Mouse (Mus musculus) small intestine, adult 2 months (tissue): Measurements from ENCODE around the gene Dimt1. TPM values are rescaled to one million over a fixed set of nuclear protein-coding genes. Genes with fewer than 3 reads are reported as not detected.
"Not testable (repeated sequence)": the region's sequence is repeated elsewhere in the genome, so short reads cannot be mapped to it uniquely, and the experiment has no call there.

Experiments used
- H3K27ac ChIP-seq: fragments of 200-500 bp; 2 replicates; pipeline ENCODE4 v1.5.1; 2012; ENCODE audit warnings: low read depth, low read length, control low read depth, inconsistent platforms; ENCODE audit not compliant: insufficient read depth
- H3K27me3 ChIP-seq: fragments of 200-500 bp; 2 replicates; pipeline ENCODE4 v1.6.1; 2012; ENCODE audit warnings: mild to moderate bottlenecking, moderate library complexity, low read length, inconsistent platforms; ENCODE audit not compliant: control insufficient read depth, insufficient read depth
- H3K36me3 ChIP-seq: fragments of 200-500 bp; 2 replicates; pipeline ENCODE4 v1.6.1; 2012; ENCODE audit warnings: mild to moderate bottlenecking, low read length, control low read depth, inconsistent platforms; ENCODE audit not compliant: control insufficient read depth, insufficient read depth
- H3K4me1 ChIP-seq: fragments of 200-500 bp; 2 replicates; pipeline ENCODE4 v1.6.1; 2012; ENCODE audit warnings: low read length, inconsistent platforms, mixed read lengths; ENCODE audit not compliant: control insufficient read depth, insufficient read depth, insufficient read length
- H3K4me3 ChIP-seq: fragments of 200-500 bp; 2 replicates; pipeline ENCODE4 v1.5.1; 2012; ENCODE audit warnings: low read depth, mild to moderate bottlenecking, control low read depth, inconsistent platforms, low read length, moderate library complexity
- CTCF ChIP-seq: fragments of 200-500 bp; IDR thresholded peaks from 2 replicates; pipeline ENCODE4 v1.5.1; 2012; ENCODE audit warnings: low read depth, mild to moderate bottlenecking, control low read depth, inconsistent platforms, low read length, moderate library complexity, mixed read lengths; ENCODE audit not compliant: insufficient replicate concordance, insufficient read length; ENCODE audit errors: extremely low read depth
- POLR2A ChIP-seq: fragments of 200-500 bp; IDR thresholded peaks from 2 replicates; pipeline ENCODE4 v1.6.1; 2012; ENCODE audit warnings: low read depth, mild to moderate bottlenecking, control low read depth, inconsistent platforms, low read length, moderate library complexity
- WGBS: fragments of 180-500 bp; shearing (Covaris S2); methylation state at CpG from one replicate; pipeline ENCODE4 v1.1.7; 2018; 5-methylcytosine and 5-hydroxymethylcytosine counted together
- polyA plus RNA-seq: library from polyadenylated mRNA; depleted of rRNA; stranded (reverse); fragments of >200 nt; gene quantifications from 2 replicates; pipeline ENCODE4 v1.2.3, GENCODE M21; 2012; rRNA removed

Dimt1 gene
- polyA plus RNA-seq, result 0.46 and 0.60 TPM in 2 replicates

GRCm38 (mm10) chr13:106946594-106947540 lies at the start of gene Dimt1:
Dimt1 (plus strand) TSS chr13:106947127.
- under 1% methylated on average over 68 of the region's 68 CpGs for WGBS
- TF ChIP-seq POLR2A, result no peak
- no peak; the same call in 1 of the 2 replicates for TF ChIP-seq CTCF

GRCm38 (mm10) chr13:106904637-106905036 lies 42.3 kb upstream of the Dimt1 start:
- Histone ChIP-seq H3K4me1 (peaks cover 11% of the 10 kb centered on the region), H3K27me3 (no peaks in the 10 kb centered on the region), H3K27ac (no peak overlapping the region), H3K36me3 (peaks cover 14% of the 10 kb centered on the region), H3K4me3 (no peak overlapping the region)
- WGBS, result 29% methylated on average over 3 of the region's 3 CpGs
- TF ChIP-seq POLR2A (no peak), CTCF (no peak)

More at GRCm38 (mm10) chr13:106946594-106947540, at the start of gene Dimt1:
- H3K36me3 ChIP-seq, result peaks cover 5% of the 10 kb centered on the region; the same call in 1 of the 2 replicates
- H3K4me1 ChIP-seq, result peaks cover 5% of the 10 kb centered on the region; the same call in 1 of the 2 replicates
- peak within 1 kb of the TSS; percentile 74 for H3K27ac ChIP-seq
- no peaks in the 10 kb centered on the region for H3K27me3 ChIP-seq
- H3K4me3 ChIP-seq, result peak within 1 kb of the TSS; percentile 71

- H3K27ac ChIP-seq, result not testable (repeated sequence)
- WGBS, result 19% methylated on average over 6 of the region's 6 CpGs
Observed at GRCm38 (mm10) chr13:106905154-106905553, 41.8 kb upstream of the Dimt1 start.

GRCm38 (mm10) chr13:106907273-106907672 lies 39.7 kb upstream of the Dimt1 start:
- 96% methylated on average over 4 of the region's 4 CpGs for WGBS
- H3K27me3 ChIP-seq, result no peaks in the 10 kb centered on the region
- TF ChIP-seq CTCF (no peak), POLR2A (no peak)
- H3K4me1 ChIP-seq, result peaks cover 11% of the 10 kb centered on the region
- H3K36me3 ChIP-seq, result peaks cover 14% of the 10 kb centered on the region; the same call in 1 of the 2 replicates
- no peak overlapping the region for H3K4me3 ChIP-seq
- no peak overlapping the region for H3K27ac ChIP-seq

More at GRCm38 (mm10) chr13:106905154-106905553, 41.8 kb upstream of the Dimt1 start:
- H3K4me3 ChIP-seq, H3K27me3 ChIP-seq: not testable (repeated sequence)
- Histone ChIP-seq H3K36me3 (peaks cover 14% of the 10 kb centered on the region), H3K4me1 (peaks cover 11% of the 10 kb centered on the region)

- 95% methylated on average over 10 of the region's 10 CpGs for WGBS
- H3K4me1 ChIP-seq, result peaks cover 7% of the 10 kb centered on the region; the same call in 1 of the 2 replicates
Observed at GRCm38 (mm10) chr13:106910096-106910495, 36.8 kb upstream of the Dimt1 start.

GRCm38 (mm10) chr13:106913125-106913736 lies 33.7 kb upstream of the Dimt1 start:
- no peak for TF ChIP-seq POLR2A
- TF ChIP-seq CTCF, result no peak
- Histone ChIP-seq H3K27me3 (no peaks in the 10 kb centered on the region), H3K4me1 (no peaks in the 10 kb centered on the region), H3K27ac (no peak overlapping the region), H3K36me3 (peaks cover 8% of the 10 kb centered on the region; the same call in 1 of the 2 replicates), H3K4me3 (no peak overlapping the region)
- 57% methylated on average over 3 of the region's 3 CpGs for WGBS

More at GRCm38 (mm10) chr13:106910096-106910495, 36.8 kb upstream of the Dimt1 start:
- H3K36me3 ChIP-seq, result peaks cover 14% of the 10 kb centered on the region; the same call in 1 of the 2 replicates
- H3K4me3 ChIP-seq, result no peak overlapping the region
- no peak overlapping the region for H3K27ac ChIP-seq
- TF ChIP-seq CTCF, result no peak
- H3K27me3 ChIP-seq, result no peaks in the 10 kb centered on the region
